Mouse (Mus musculus): ENCODE data around the gene Arhgap10. TPM values are rescaled to one million over a fixed set of nuclear protein-coding genes. Genes with fewer than 3 reads are reported as not detected.

Gene Arhgap10
- total and polyA plus RNA-seq, 3 experiments, result 2.7 to 5.9 (median 4.8) TPM

DNA sequence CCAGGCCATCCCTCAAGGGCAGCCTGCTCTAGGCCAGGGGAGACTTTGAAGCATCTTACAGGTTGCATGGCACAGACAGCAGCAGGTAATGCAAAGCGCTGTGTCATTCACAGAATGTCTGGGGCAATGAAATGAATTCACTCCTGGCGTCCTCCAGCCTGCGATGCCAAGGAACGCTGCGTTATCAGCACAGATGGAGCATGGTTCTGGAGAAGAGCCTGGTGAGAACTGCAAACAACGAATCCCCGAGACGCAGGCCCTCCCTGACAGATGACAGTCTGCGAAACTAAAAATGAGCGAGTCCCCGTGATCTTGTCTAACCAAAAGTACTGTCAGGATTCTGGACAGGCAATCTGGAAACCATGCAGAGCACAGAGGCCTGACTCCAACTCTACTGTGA lies 153.3 kb downstream of the Arhgap10 start:
- dilution Hi-C loops (cut with MboI; ENCODE audit: extremely low pct_ligation_motif_present, extremely low pct_unique_long_range_greater_than_20kb, low sequenced_read_pairs), result no loop called here

DNA sequence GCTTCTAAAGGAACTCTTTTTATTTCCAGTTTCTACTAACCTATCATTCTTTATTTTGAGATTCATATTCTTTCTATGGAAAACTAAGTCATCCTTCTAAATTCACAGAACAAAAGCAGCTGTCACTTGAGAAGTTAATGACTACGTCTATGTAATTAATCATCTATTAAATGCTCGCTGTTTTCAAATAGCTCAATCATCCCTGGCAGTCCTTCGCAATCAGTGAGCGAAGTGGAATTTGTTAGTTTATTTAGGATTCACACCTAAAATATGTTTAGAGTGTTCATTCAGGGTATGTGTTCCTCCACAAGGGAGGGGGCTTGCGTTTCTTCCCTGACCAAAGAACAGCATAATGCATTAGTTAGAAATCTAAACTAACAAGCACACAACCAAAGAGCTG lies 156.9 kb downstream of the Arhgap10 start:
- in situ Hi-C loops (cut with MboI; ENCODE audit: low pct_ligation_motif_present, low pct_unique_long_range_greater_than_20kb, low sequenced_read_pairs) (no loop called here), dilution Hi-C loops (cut with MboI; ENCODE audit: extremely low pct_ligation_motif_present, extremely low pct_unique_long_range_greater_than_20kb, low sequenced_read_pairs) (no loop called here)
- Histone ChIP-seq H3K4me3 (replicated peaks in 1 of 3; ENCODE audit: low read depth in 2 of 3, low read length in 2 of 3, poor library complexity in 1 of 3) (no peak overlapping the region), H3K9ac (ENCODE audit: insufficient read depth, low read depth) (no peak overlapping the region), H3K27me3 (replicated peaks) (no peaks in the 10 kb centered on the region), H3K4me2 (ENCODE audit: insufficient read depth, low read depth, poor library complexity, severe bottlenecking) (no peak overlapping the region), H3K79me2 (replicated peaks; ENCODE audit: control insufficient read depth, extremely low read depth, insufficient read depth, poor library complexity, severe bottlenecking) (no peaks in the 10 kb centered on the region), H3K27ac (ENCODE audit: insufficient read depth, low read depth) (no peak overlapping the region), H3K9me3 (replicated peaks; ENCODE audit: low read length) (no peaks in the 10 kb centered on the region), H3K36me3 (replicated peaks in 1 of 2; ENCODE audit: control insufficient read depth in 1 of 2, insufficient read depth in 1 of 2, low read length in 1 of 2) (peaks cover 2 to 3% of the 10 kb centered on the region in 2 experiments), H3K4me1 (ENCODE audit: control insufficient read depth in 1 of 2, insufficient read depth in 2 of 2) (no peaks in the 10 kb centered on the region)
- no peak for TF ChIP-seq TCF12 (IDR thresholded peaks at IDR 0.05; ENCODE audit: low read depth, low read length)
- DNase-seq (ENCODE audit: extremely low read depth), result no peak

More for the DNA sequence above, 153.3 kb downstream of the Arhgap10 start:
- in situ Hi-C loops (cut with MboI; ENCODE audit: low pct_ligation_motif_present, low pct_unique_long_range_greater_than_20kb, low sequenced_read_pairs), result no loop called here
- no peak overlapping the region for H3K4me3 ChIP-seq (replicated peaks in 1 of 3; ENCODE audit: low read depth in 2 of 3, low read length in 2 of 3, poor library complexity in 1 of 3)
- H3K9me3 ChIP-seq (replicated peaks; ENCODE audit: low read length), result no peaks in the 10 kb centered on the region
- no peak overlapping the region for H3K4me2 ChIP-seq (ENCODE audit: insufficient read depth, low read depth, poor library complexity, severe bottlenecking)
- H3K27me3 ChIP-seq (replicated peaks), result no peaks in the 10 kb centered on the region
- H3K9ac ChIP-seq (ENCODE audit: insufficient read depth, low read depth), result no peak overlapping the region
- DNase-seq (ENCODE audit: extremely low read depth), result no peak
- no peaks in the 10 kb centered on the region for H3K36me3 ChIP-seq (replicated peaks in 1 of 2; ENCODE audit: control insufficient read depth in 1 of 2, insufficient read depth in 1 of 2, low read length in 1 of 2)
- 0 out of 4 replicates have a peak, but pooled peaks cover 0 to 2% of the 10 kb centered on the region in 2 experiments for H3K4me1 ChIP-seq (ENCODE audit: control insufficient read depth in 1 of 2, insufficient read depth in 2 of 2)
- no peaks in the 10 kb centered on the region for H3K79me2 ChIP-seq (replicated peaks; ENCODE audit: control insufficient read depth, extremely low read depth, insufficient read depth, poor library complexity, severe bottlenecking)
- TF ChIP-seq KAT2A (IDR thresholded peaks at IDR 0.05; ENCODE audit: insufficient replicate concordance, low read length) (no peak), USF2 (conservative IDR thresholded peaks at IDR 0.05; ENCODE audit: low read depth, low read length) (no peak), RCOR1 (conservative IDR thresholded peaks at IDR 0.05; ENCODE audit: low read depth, low read length) (no peak)
- H3K27ac ChIP-seq (ENCODE audit: insufficient read depth, low read depth), result no peak overlapping the region

DNA sequence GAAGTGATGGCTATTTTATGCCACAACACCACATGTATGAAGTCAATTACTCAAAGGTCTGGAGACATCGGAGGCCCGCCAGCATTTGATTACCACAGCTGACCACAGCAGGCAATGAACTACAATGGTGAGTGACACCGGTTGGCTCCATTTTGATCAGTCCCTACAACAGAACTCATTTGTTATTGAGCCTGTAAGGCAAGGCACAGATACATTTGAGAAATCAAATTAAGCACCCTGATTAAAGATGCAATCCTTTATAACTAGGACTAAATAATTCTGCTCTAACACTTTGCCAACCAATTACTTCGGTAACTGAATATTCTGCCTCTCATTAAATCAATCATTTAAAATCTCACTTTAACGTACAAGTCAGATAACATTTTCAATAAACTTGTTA lies 157.3 kb downstream of the Arhgap10 start:
- Histone ChIP-seq H3K27ac (ENCODE audit: insufficient read depth, low read depth) (no peak overlapping the region), H3K79me2 (replicated peaks; ENCODE audit: control insufficient read depth, extremely low read depth, insufficient read depth, poor library complexity, severe bottlenecking) (no peaks in the 10 kb centered on the region), H3K4me1 (ENCODE audit: control insufficient read depth in 1 of 2, insufficient read depth in 2 of 2) (no peaks in the 10 kb centered on the region), H3K4me2 (ENCODE audit: insufficient read depth, low read depth, poor library complexity, severe bottlenecking) (no peak overlapping the region), H3K4me3 (replicated peaks in 1 of 3; ENCODE audit: low read depth in 2 of 3, low read length in 2 of 3, poor library complexity in 1 of 3) (no peak overlapping the region), H3K9me3 (replicated peaks; ENCODE audit: low read length) (no peaks in the 10 kb centered on the region), H3K36me3 (replicated peaks in 1 of 2; ENCODE audit: control insufficient read depth in 1 of 2, insufficient read depth in 1 of 2, low read length in 1 of 2) (peaks cover 2 to 3% of the 10 kb centered on the region in 2 experiments), H3K27me3 (replicated peaks) (no peaks in the 10 kb centered on the region), H3K9ac (ENCODE audit: insufficient read depth, low read depth) (no peak overlapping the region)
- DNase-seq (ENCODE audit: extremely low read depth), result no peak
- no peak for TF ChIP-seq CTCF (conservative IDR thresholded peaks at IDR 0.05 in 1 of 2, IDR thresholded peaks at IDR 0.05 in 1 of 2; ENCODE audit: low read depth in 2 of 2, low read length in 2 of 2)
- no peak for TF ChIP-seq ETS1 (conservative IDR thresholded peaks at IDR 0.05; ENCODE audit: low read depth, low read length)
- TF ChIP-seq ELF1 (IDR thresholded peaks at IDR 0.05; ENCODE audit: low read depth, low read length), result no peak
- no peak for TF ChIP-seq ZNF384 (IDR thresholded peaks at IDR 0.05; ENCODE audit: low read depth, low read length)
- TF ChIP-seq IRF4 (IDR thresholded peaks at IDR 0.05; ENCODE audit: low read depth, low read length), result no peak
- no peak for TF ChIP-seq GABPA (IDR thresholded peaks at IDR 0.05; ENCODE audit: insufficient replicate concordance, low read depth, low read length)
- no peak for TF ChIP-seq EP300 (IDR thresholded peaks at IDR 0.05; ENCODE audit: low read length)
- no peak for TF ChIP-seq MEF2A (IDR thresholded peaks at IDR 0.05; ENCODE audit: borderline replicate concordance, low read depth, low read length)
- no peak for TF ChIP-seq NELFE (IDR thresholded peaks at IDR 0.05; ENCODE audit: low read depth, low read length)
- no peak for TF ChIP-seq RCOR1 (conservative IDR thresholded peaks at IDR 0.05; ENCODE audit: low read depth, low read length)
- no peak for TF ChIP-seq MAX (IDR thresholded peaks at IDR 0.05; ENCODE audit: low read length)
- no peak for TF ChIP-seq NRF1 (IDR thresholded peaks at IDR 0.05; ENCODE audit: low read depth, low read length)
- TF ChIP-seq POLR2A (IDR thresholded peaks at IDR 0.05; ENCODE audit: low read depth, low read length), result no peak
- TF ChIP-seq MAFK (IDR thresholded peaks at IDR 0.05; ENCODE audit: insufficient replicate concordance, low read length), result no peak
- no peak for TF ChIP-seq TCF12 (IDR thresholded peaks at IDR 0.05; ENCODE audit: low read depth, low read length)
- no peak for TF ChIP-seq USF2 (conservative IDR thresholded peaks at IDR 0.05; ENCODE audit: low read depth, low read length)
- dilution Hi-C loops (cut with MboI; ENCODE audit: extremely low pct_ligation_motif_present, extremely low pct_unique_long_range_greater_than_20kb, low sequenced_read_pairs) (no loop called here), in situ Hi-C loops (cut with MboI; ENCODE audit: low pct_ligation_motif_present, low pct_unique_long_range_greater_than_20kb, low sequenced_read_pairs) (no loop called here)

All from CH12.LX (cell line).